Mouse (Mus musculus): ENCODE results near the gene 1700037C18Rik. TPM values are rescaled to one million over a fixed set of nuclear protein-coding genes. Genes with fewer than 3 reads are reported as not detected.
A peak's percentile ranks its signal among the peaks of the same experiment; 100 is the strongest.
"Not testable (repeated sequence)": the region's sequence is repeated elsewhere in the genome, so short reads cannot be mapped to it uniquely, and the experiment has no call there.

1700037C18Rik gene
- total RNA-seq, 2 experiments from 2014 or later = 5.2 to 6.1 TPM

DNA sequence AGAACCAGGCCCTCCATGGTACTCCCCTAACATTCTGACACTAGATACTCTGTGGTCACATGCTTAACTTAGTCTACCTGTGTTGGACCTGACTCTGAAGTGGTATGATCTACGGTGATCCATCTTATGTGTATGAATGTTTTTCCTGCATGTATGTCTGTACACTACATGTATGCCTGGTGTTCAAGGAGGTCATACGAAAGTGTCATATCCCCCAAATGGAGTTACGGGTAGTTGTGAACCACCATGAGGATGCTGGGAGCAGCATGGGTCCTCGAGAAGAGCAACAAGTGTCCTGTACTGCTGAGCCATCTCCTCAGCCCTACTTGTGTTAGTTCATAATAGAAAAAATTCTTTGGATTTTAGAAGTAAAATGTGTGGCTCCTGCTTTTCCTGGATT lies 32.1 kb downstream of the 1700037C18Rik start:
- no peak for ATAC-seq (replicated peaks; ENCODE audit: low FRiP score, low TSS enrichment, poor library complexity, severe bottlenecking)

GRCm38 (mm10) chr16:3872216-3873047 lies 36.1 kb downstream of the 1700037C18Rik start, which contains the start of gene Naa60:
Gene Naa60 (plus strand): TSS chr16:3872375.
- peak; percentile 99 for ATAC-seq (replicated peaks; ENCODE audit: low FRiP score, low TSS enrichment, poor library complexity, severe bottlenecking)

DNA sequence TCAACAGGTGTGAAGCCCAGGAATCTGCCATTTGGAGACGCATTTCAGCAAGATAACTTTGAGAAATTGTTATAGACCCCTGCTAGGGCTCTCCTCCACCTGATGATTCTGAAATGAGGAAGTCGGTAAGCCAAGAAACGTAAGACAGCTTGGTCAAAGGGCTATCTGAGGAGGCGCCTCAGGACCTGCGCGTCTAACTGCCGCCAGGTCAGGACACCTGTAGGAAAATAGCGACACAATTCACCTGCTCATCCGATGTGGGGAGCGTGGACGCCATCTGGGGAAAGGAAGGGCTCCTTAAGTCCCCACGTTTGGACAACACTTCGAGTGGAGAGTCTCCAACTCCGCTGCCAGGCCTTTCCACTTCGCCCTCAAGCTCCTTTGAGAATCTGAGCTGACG lies 36.7 kb downstream of the 1700037C18Rik start:
- ATAC-seq (replicated peaks; ENCODE audit: low FRiP score, low TSS enrichment, poor library complexity, severe bottlenecking) = peak; percentile 13

- no peak for ATAC-seq (replicated peaks; ENCODE audit: low FRiP score, low TSS enrichment, poor library complexity, severe bottlenecking)
These were observed 49.2 kb downstream of the 1700037C18Rik start for GRCm38 (mm10) chr16:3859254-3859653.

DNA sequence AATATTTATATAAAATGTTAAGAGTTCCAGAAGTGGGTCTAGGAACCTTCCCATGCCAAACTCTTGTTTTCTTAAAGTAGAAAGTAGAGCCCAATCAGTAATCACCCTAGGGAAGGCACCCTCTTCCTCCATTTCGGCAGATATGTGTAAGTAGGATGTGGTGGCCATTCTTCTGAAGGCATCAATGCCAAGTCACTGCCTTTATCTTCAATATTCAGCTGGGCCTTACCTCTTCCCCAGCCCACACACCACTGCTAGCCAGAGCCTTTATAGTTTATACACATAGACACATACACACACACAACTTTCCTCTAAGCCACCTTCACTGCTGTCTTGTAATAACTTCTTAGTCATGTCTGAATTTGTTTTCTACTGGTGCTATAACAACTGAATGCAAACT lies 52.7 kb downstream of the 1700037C18Rik start:
- peak; percentile 76 for ATAC-seq (replicated peaks; ENCODE audit: low FRiP score, low TSS enrichment, poor library complexity, severe bottlenecking)

GRCm38 (mm10) chr16:3854437-3855182 lies 53.9 kb downstream of the 1700037C18Rik start:
- no peak for ATAC-seq (replicated peaks; ENCODE audit: low FRiP score, low TSS enrichment, poor library complexity, severe bottlenecking)

DNA sequence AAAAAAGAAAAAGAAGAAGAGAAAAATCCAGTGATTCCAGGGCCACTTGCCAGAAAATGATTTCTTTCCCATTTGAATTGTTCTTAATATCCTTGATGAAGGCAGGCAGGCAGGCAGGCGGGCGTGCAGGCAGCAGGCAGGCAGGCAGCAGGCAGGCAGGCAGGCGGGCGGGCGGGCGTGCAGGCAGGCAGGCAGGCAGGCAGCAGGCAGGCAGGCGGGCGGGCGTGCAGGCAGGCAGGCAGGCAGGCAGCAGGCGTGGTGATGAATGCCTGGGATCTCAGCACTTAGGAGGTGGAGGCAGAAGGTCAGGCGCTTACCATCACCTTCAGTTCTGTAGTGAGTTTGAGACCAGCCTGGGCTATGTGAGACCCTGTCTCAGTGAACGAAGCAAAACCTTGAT lies 55.9 kb downstream of the 1700037C18Rik start:
- ATAC-seq (replicated peaks; ENCODE audit: low FRiP score, low TSS enrichment, poor library complexity, severe bottlenecking) = no peak

GRCm38 (mm10) chr16:3851301-3851700 lies 57.2 kb downstream of the 1700037C18Rik start:
- not testable (repeated sequence) for ATAC-seq (replicated peaks; ENCODE audit: low FRiP score, low TSS enrichment, poor library complexity, severe bottlenecking)

DNA sequence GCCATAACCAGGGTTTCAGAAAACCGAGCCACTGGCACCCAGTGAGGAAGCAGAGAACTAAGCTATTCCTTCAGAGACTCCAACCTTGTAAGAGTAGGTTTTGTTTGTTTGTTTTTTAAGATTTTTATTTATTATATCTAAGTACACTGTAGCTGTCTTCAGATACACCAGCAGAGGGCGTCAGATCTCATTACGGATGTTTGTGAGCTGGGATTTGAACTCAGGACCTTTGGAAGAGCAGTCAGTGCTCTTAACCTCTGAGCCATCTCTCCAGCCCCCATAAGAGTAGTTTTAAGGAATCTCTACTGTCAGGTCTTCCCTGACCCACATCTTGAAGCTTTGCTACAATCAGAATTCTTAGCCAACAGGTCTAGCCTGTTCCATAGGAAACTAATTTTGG lies 60.1 kb downstream of the 1700037C18Rik start:
- ATAC-seq (replicated peaks; ENCODE audit: low FRiP score, low TSS enrichment, poor library complexity, severe bottlenecking) = no peak

- ATAC-seq (replicated peaks; ENCODE audit: low FRiP score, low TSS enrichment, poor library complexity, severe bottlenecking) = no peak
These were observed 60.6 kb downstream of the 1700037C18Rik start for GRCm38 (mm10) chr16:3847871-3848270.

DNA sequence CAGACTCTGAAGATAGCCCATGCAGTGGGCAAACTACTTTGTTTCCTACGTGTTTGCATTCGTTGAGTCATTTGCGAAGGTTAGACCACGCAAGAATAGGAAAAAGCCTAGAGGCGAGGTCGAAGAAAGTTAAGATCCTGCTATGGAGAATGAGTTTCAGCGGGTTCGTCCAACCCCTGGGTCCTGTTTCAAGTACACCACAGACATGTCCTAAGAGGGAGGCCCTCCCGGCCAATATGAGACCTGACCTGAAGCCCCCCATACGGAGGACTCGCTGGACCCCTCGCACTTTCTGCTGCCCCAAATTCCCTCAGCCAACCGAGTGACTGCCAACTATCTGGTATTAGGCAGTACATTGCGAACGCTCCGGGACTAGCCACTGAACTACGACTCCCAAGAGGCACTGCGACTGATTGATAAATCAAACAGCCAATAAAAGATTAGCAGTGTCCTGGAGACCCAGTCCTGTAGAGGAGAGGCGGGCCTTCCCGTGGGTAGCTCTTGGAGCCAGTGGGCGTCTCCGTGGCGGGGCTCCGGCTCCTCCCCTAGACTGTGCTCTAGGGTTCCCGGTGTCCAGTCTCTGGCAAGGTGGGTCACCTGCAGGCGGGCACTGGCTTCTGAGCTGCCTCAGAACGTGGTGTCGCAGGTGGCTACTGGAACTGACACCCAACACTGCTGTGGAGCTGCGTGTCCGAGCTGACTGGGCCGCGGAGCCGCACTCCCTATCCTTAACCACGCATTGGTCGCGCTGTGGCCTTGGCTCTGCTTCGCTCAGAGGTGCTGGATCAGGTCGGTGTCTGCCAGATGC lies 61.6 kb downstream of the 1700037C18Rik start, which contains the start of gene Zfp174:
Gene Zfp174 (plus strand): TSS at position 558 of the 808 bp plus-strand sequence.
- ATAC-seq (replicated peaks; ENCODE audit: low FRiP score, low TSS enrichment, poor library complexity, severe bottlenecking) = peak; percentile 98

Other genes with a start within 250 kb of the 1700037C18Rik start
- 0.59 TPM in 1 of 2 replicates, not detected in the other for gene Mefv, start 190.6 kb downstream of the 1700037C18Rik start, total RNA-seq (2014; fragmentation: Nextera tagmentation)
- gene Mefv, start 190.6 kb downstream of the 1700037C18Rik start, total RNA-seq (2017) = not detected in 2 replicates
- 24.1 and 28.4 TPM in 2 replicates for gene Zfp263, start 164.6 kb downstream of the 1700037C18Rik start, total RNA-seq (2014; fragmentation: Nextera tagmentation)
- gene Zfp263, start 164.6 kb downstream of the 1700037C18Rik start, total RNA-seq (2017) = 25.6 and 26.6 TPM in 2 replicates
- not detected in 2 replicates for gene Olfr15, start 77.8 kb downstream of the 1700037C18Rik start, total RNA-seq (2014; fragmentation: Nextera tagmentation)
- gene Olfr15, start 77.8 kb downstream of the 1700037C18Rik start, total RNA-seq (2017) = not detected in 2 replicates
- 1.1 and 1.4 TPM in 2 replicates for gene Zfp174, start 61.4 kb downstream of the 1700037C18Rik start, total RNA-seq (2014; fragmentation: Nextera tagmentation)
- gene Zfp174, start 61.4 kb downstream of the 1700037C18Rik start, total RNA-seq (2017) = 0.66 and 1.1 TPM in 2 replicates
- 30.9 and 56.4 TPM in 2 replicates for gene Naa60, start 36.3 kb downstream of the 1700037C18Rik start, total RNA-seq (2014; fragmentation: Nextera tagmentation)
- 10.1 and 17.4 TPM in 2 replicates for gene Naa60, start 36.3 kb downstream of the 1700037C18Rik start, total RNA-seq (2017)
- 6.8 and 15.6 TPM in 2 replicates for gene Zfp597, start 24.1 kb downstream of the 1700037C18Rik start, total RNA-seq (2014; fragmentation: Nextera tagmentation)
- gene Zfp597, start 24.1 kb downstream of the 1700037C18Rik start, total RNA-seq (2017) = 11.2 and 11.8 TPM in 2 replicates
- gene Gm20695, start 24.0 kb downstream of the 1700037C18Rik start, total RNA-seq (2014; fragmentation: Nextera tagmentation) = not detected in 2 replicates
- gene Gm20695, start 24.0 kb downstream of the 1700037C18Rik start, total RNA-seq (2017) = 0.38 and 3.1 TPM in 2 replicates
- gene Cluap1, start 112 bp upstream of the 1700037C18Rik start, total RNA-seq (2014; fragmentation: Nextera tagmentation) = 25.1 and 26.2 TPM in 2 replicates
- 47.0 and 81.8 TPM in 2 replicates for gene Cluap1, start 112 bp upstream of the 1700037C18Rik start, total RNA-seq (2017)
- 4.6 and 10.1 TPM in 2 replicates for gene Nlrc3, start 67.9 kb upstream of the 1700037C18Rik start, total RNA-seq (2014; fragmentation: Nextera tagmentation)
- 0.66 and 1.4 TPM in 2 replicates for gene Nlrc3, start 67.9 kb upstream of the 1700037C18Rik start, total RNA-seq (2017)
- 45.8 and 61.3 TPM in 2 replicates for gene Slx4, start 95.1 kb upstream of the 1700037C18Rik start, total RNA-seq (2014; fragmentation: Nextera tagmentation)
- gene Slx4, start 95.1 kb upstream of the 1700037C18Rik start, total RNA-seq (2017) = 34.7 and 35.6 TPM in 2 replicates
- gene Dnase1, start 128.3 kb upstream of the 1700037C18Rik start, total RNA-seq (2014; fragmentation: Nextera tagmentation) = not detected in 2 replicates
- gene Dnase1, start 128.3 kb upstream of the 1700037C18Rik start, total RNA-seq (2017) = 0.11 and 0.75 TPM in 2 replicates
- 137 and 143 TPM in 2 replicates for gene Trap1, start 169.1 kb upstream of the 1700037C18Rik start, total RNA-seq (2014; fragmentation: Nextera tagmentation)
- gene Trap1, start 169.1 kb upstream of the 1700037C18Rik start, total RNA-seq (2017) = 152 and 170 TPM in 2 replicates

All from megakaryocyte-erythroid progenitor cell, adult 5-6 weeks (primary cell).